Mouse (Mus musculus): ENCODE data around the gene Fam240a.

DNA sequence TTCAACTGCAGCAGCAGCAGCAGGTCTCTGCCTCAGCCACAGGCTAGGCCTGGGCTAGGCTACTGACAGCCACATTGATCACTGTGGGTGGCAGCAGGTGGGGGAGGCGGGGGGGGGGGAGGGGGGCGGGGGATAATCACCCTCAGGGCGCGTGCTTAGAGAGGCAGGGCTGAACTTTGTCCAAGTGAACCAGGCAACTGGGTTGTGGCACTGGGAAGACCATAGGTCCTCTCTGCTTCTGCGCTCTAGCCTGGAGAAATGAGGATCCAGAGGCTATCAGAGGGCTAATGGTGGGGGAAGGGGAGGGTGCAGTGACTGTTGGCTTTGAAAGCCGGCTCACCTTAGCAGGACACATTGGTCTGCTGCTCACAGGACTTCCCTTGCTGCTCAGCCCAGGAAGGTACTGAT, 41.4 kb downstream of the Fam240a start:
- TF ChIP-seq POLR2A (IDR thresholded peaks at IDR 0.05; ENCODE audit: insufficient read depth, low read length) = no peak
- no peak for TF ChIP-seq CTCF (IDR thresholded peaks at IDR 0.05; ENCODE audit: low read depth, low read length)

All from ES-Bruce4 (cell line).